Mouse (Mus musculus) limb, embryonic 14.5 days (tissue): ENCODE measurements around the gene Aplp1. TPM values are rescaled to one million over a fixed set of nuclear protein-coding genes. Genes with fewer than 3 reads are reported as not detected.

Source experiments
- ATAC-seq: fragments of 200-750 bp; cut with Nextera tagmentation; 2 replicates; pipeline ENCODE4 v1.8.0; 2017; ENCODE audit warnings: low read depth, moderate number of reproducible peaks, moderate TSS enrichment; ENCODE audit not compliant: low FRiP score
- DNase-seq: peaks from one replicate; pipeline ENCODE4 v3.0.0-alpha.2; 2015; ENCODE audit warnings: low spot score
- H3K27ac ChIP-seq: fragments of 300-500 bp; sonication (generic); replicated peaks from 2 replicates; pipeline ENCODE4 v1.5.1; 2014; ENCODE audit warnings: low read depth, mild to moderate bottlenecking, low read length, moderate library complexity, mixed read lengths
- H3K27me3 ChIP-seq: fragments of 300-500 bp; sonication (generic); 2 replicates; pipeline ENCODE4 v1.6.1; 2014; ENCODE audit warnings: low read length, mixed read lengths; ENCODE audit not compliant: control insufficient read depth, insufficient read depth
- H3K36me3 ChIP-seq: fragments of 300-500 bp; sonication (generic); 2 replicates; pipeline ENCODE4 v1.6.1; 2014; ENCODE audit warnings: mild to moderate bottlenecking, low read length, moderate library complexity, mixed read lengths; ENCODE audit not compliant: control insufficient read depth, insufficient read depth
- H3K4me1 ChIP-seq: fragments of 300-500 bp; sonication (generic); 2 replicates; pipeline ENCODE4 v1.6.1; 2014; ENCODE audit warnings: antibody characterized with exemption, low read length, mixed read lengths; ENCODE audit not compliant: control insufficient read depth, insufficient read depth
- H3K4me2 ChIP-seq: fragments of 300-500 bp; sonication (generic); replicated peaks from 2 replicates; pipeline ENCODE4 v1.6.1; 2014; ENCODE audit warnings: low read depth, mild to moderate bottlenecking, low read length, moderate library complexity; ENCODE audit not compliant: severe bottlenecking
- H3K4me3 ChIP-seq: fragments of 300-500 bp; sonication (generic); replicated peaks from 2 replicates; pipeline ENCODE4 v1.5.1; 2014; ENCODE audit warnings: low read length
- H3K9ac ChIP-seq: fragments of 300-500 bp; sonication (generic); 2 replicates; pipeline ENCODE4 v1.6.1; 2014; ENCODE audit warnings: mild to moderate bottlenecking, low read depth, low read length, moderate library complexity; ENCODE audit not compliant: severe bottlenecking
- H3K9me3 ChIP-seq: fragments of 300-500 bp; sonication (generic); 2 replicates; pipeline ENCODE4 v1.6.1; 2016; ENCODE audit warnings: low read length; ENCODE audit not compliant: control insufficient read depth
- POLR2A ChIP-seq: fragments of 200-500 bp; IDR thresholded peaks from 2 replicates; pipeline ENCODE4 v1.8.0; 2012; ENCODE audit warnings: inconsistent platforms, mild to moderate bottlenecking, moderate library complexity, borderline replicate concordance; ENCODE audit not compliant: insufficient read depth, insufficient read length; ENCODE audit errors: extremely low read depth
- WGBS: fragments of 180-500 bp; shearing (Covaris S2); extraction: QIAGEN DNeasy Blood & Tissue Kit; methylation state at CpG from one replicate; pipeline ENCODE4 v1.1.7; 2014; 5-methylcytosine and 5-hydroxymethylcytosine counted together
- polyA plus RNA-seq, 2 experiments: library from polyadenylated mRNA; depleted of rRNA in 1 of 2; stranded (reverse) in 1 of 2; unstranded in 1 of 2; fragments of >200 nt; fragmentation: Nextera tagmentation in 1 of 2; extraction: Ambion mirVana in 1 of 2; gene quantifications; 2 replicates each; pipeline versions ENCODE4 v1.2.1 to v1.2.3; 2012 to 2014

The Aplp1 gene
- polyA plus RNA-seq, 2 experiments, result 31.4 to 41.9 TPM

DNA sequence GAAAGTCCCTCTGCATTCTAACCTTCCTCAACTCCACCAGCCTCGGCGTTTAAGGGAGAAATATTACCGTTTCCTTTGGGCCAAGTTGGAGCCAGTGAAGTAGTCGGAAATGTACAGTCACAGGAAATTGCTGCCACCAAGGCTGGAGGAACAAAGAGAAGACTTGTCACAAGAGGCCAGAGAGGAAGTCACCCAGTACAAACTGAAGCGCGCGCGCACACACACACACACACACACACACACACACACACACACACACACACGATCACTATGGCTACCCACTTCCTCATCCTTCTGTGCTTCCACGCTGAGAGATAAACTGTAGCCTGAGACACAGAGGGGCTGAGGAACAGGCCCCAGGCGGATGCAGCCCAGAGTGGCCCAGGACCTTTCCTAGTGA lies 51.0 kb downstream of the Aplp1 start:
- Histone ChIP-seq H3K36me3 (no peaks in the 10 kb centered on the region), H3K9me3 (no peaks in the 10 kb centered on the region), H3K9ac (no peak overlapping the region), H3K4me3 (no peak overlapping the region), H3K27me3 (no peaks in the 10 kb centered on the region), H3K27ac (no peak overlapping the region), H3K4me2 (no peak overlapping the region), H3K4me1 (no peaks in the 10 kb centered on the region)
- TF ChIP-seq POLR2A, result no peak
- ATAC-seq (0 out of 2 replicates have a peak, but pooled peaks have one; percentile 37), DNase-seq (peak; percentile 4)
- WGBS, result 60% methylated on average over 11 of the region's 11 CpGs

GRCm38 (mm10) chr7:30393631-30394030 lies 51.7 kb downstream of the Aplp1 start:
- no peaks in the 10 kb centered on the region for H3K9me3 ChIP-seq
- TF ChIP-seq POLR2A, result no peak
- 80% methylated on average over 4 of the region's 4 CpGs for WGBS
- no peak for ATAC-seq
- H3K4me2 ChIP-seq, result no peak overlapping the region
- H3K27me3 ChIP-seq, result no peaks in the 10 kb centered on the region
- no peak for DNase-seq
- no peak overlapping the region for H3K9ac ChIP-seq
- H3K4me1 ChIP-seq, result no peaks in the 10 kb centered on the region
- H3K4me3 ChIP-seq, result no peak overlapping the region
- H3K27ac ChIP-seq, result no peak overlapping the region
- H3K36me3 ChIP-seq, result no peaks in the 10 kb centered on the region

DNA sequence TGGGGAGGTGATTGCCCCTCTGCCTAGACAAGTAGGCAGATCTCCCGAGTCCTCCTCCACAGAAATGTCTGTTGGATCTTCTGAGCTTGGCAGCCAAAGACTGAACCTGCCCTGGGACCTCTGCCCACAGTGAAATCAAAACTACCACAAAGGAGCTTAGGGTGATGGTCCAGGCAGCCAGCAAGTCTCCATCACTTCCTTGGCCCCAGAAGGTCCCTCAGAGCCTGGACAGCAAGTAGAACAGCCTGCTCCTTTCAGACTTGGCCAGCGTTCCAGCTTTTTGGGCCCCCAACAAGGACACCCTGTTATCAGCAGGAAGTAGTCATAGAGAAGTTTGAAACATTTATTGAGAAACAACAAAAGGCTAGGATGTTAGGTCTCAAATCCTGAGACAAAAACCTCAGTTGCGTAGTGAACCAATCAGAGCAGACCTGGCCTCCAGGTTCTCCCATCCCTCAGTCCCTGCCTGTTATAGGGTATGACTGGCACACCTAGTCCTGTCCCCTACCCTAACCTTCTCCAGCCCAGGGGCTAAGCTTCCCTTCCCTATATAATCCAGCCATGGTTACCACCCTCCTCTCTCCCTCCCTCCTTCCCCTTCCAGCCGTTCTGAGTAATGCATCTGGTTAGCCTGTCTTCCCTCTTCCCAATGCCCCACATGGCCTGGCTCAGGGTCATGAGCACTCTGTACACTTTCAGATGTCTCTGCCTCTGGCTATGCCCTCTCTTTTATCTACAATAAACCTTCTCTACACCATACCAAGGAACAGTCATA lies 52.4 kb downstream of the Aplp1 start:
- WGBS, result 71% methylated on average over 4 of the region's 4 CpGs
- TF ChIP-seq POLR2A, result no peak

More for the DNA sequence above, 52.4 kb downstream of the Aplp1 start:
- Histone ChIP-seq H3K4me3 (no peak overlapping the region), H3K27me3 (no peaks in the 10 kb centered on the region), H3K27ac (no peak overlapping the region), H3K4me2 (no peak overlapping the region), H3K9ac (no peak overlapping the region), H3K4me1 (no peaks in the 10 kb centered on the region), H3K36me3 (no peaks in the 10 kb centered on the region), H3K9me3 (no peaks in the 10 kb centered on the region)
- ATAC-seq (no peak), DNase-seq (no peak)

Other genes with a start within 250 kb of the Aplp1 start
Only the 30 nearest of the 34 such genes appear.
- 78.9 and 90.3 TPM in 2 replicates for gene Tbcb, start 213.3 kb downstream of the Aplp1 start, polyA plus RNA-seq (2012; rRNA removed)
- gene Tbcb, start 213.3 kb downstream of the Aplp1 start, polyA plus RNA-seq (2014; fragmentation: Nextera tagmentation; extraction: Ambion mirVana), result 168 and 185 TPM in 2 replicates
- 0.24 and 0.42 TPM in 2 replicates for gene Ovol3, start 209.8 kb downstream of the Aplp1 start, polyA plus RNA-seq (2012; rRNA removed)
- 0.29 and 0.72 TPM in 2 replicates for gene Ovol3, start 209.8 kb downstream of the Aplp1 start, polyA plus RNA-seq (2014; fragmentation: Nextera tagmentation; extraction: Ambion mirVana)
- 0.10 and 0.23 TPM in 2 replicates for gene Thap8, start 165.4 kb downstream of the Aplp1 start, polyA plus RNA-seq (2012; rRNA removed)
- gene Thap8, start 165.4 kb downstream of the Aplp1 start, polyA plus RNA-seq (2014; fragmentation: Nextera tagmentation; extraction: Ambion mirVana), result 0.15 TPM in 1 of 2 replicates, not detected in the other
- gene Wdr62, start 165.1 kb downstream of the Aplp1 start, polyA plus RNA-seq (2012; rRNA removed), result 22.9 and 26.4 TPM in 2 replicates
- 7.8 and 8.8 TPM in 2 replicates for gene Wdr62, start 165.1 kb downstream of the Aplp1 start, polyA plus RNA-seq (2014; fragmentation: Nextera tagmentation; extraction: Ambion mirVana)
- gene Clip3, start 153.8 kb downstream of the Aplp1 start, polyA plus RNA-seq (2012; rRNA removed), result 106 and 122 TPM in 2 replicates
- 55.1 and 56.7 TPM in 2 replicates for gene Clip3, start 153.8 kb downstream of the Aplp1 start, polyA plus RNA-seq (2014; fragmentation: Nextera tagmentation; extraction: Ambion mirVana)
- gene Alkbh6, start 136.8 kb downstream of the Aplp1 start, polyA plus RNA-seq (2012; rRNA removed), result 124 and 169 TPM in 2 replicates
- gene Alkbh6, start 136.8 kb downstream of the Aplp1 start, polyA plus RNA-seq (2014; fragmentation: Nextera tagmentation; extraction: Ambion mirVana), result 79.7 and 86.6 TPM in 2 replicates
- 141 and 209 TPM in 2 replicates for gene Syne4, start 130.7 kb downstream of the Aplp1 start, polyA plus RNA-seq (2012; rRNA removed)
- gene Syne4, start 130.7 kb downstream of the Aplp1 start, polyA plus RNA-seq (2014; fragmentation: Nextera tagmentation; extraction: Ambion mirVana), result 40.3 and 56.2 TPM in 2 replicates
- gene E130208F15Rik, start 123.8 kb downstream of the Aplp1 start, polyA plus RNA-seq (2012; rRNA removed), result 0.98 and 1.1 TPM in 2 replicates
- not detected in 2 replicates for gene E130208F15Rik, start 123.8 kb downstream of the Aplp1 start, polyA plus RNA-seq (2014; fragmentation: Nextera tagmentation; extraction: Ambion mirVana)
- 18.6 and 19.2 TPM in 2 replicates for gene Sdhaf1, start 121.6 kb downstream of the Aplp1 start, polyA plus RNA-seq (2012; rRNA removed)
- gene Sdhaf1, start 121.6 kb downstream of the Aplp1 start, polyA plus RNA-seq (2014; fragmentation: Nextera tagmentation; extraction: Ambion mirVana), result 19.7 and 20.7 TPM in 2 replicates
- 11.5 and 17.7 TPM in 2 replicates for gene Lrfn3, start 82.8 kb downstream of the Aplp1 start, polyA plus RNA-seq (2012; rRNA removed)
- 6.3 and 6.9 TPM in 2 replicates for gene Lrfn3, start 82.8 kb downstream of the Aplp1 start, polyA plus RNA-seq (2014; fragmentation: Nextera tagmentation; extraction: Ambion mirVana)
- gene Tyrobp, start 31.8 kb downstream of the Aplp1 start, polyA plus RNA-seq (2012; rRNA removed), result 54.2 and 79.2 TPM in 2 replicates
- 69.8 and 84.7 TPM in 2 replicates for gene Tyrobp, start 31.8 kb downstream of the Aplp1 start, polyA plus RNA-seq (2014; fragmentation: Nextera tagmentation; extraction: Ambion mirVana)
- 1.9 and 2.2 TPM in 2 replicates for gene Hcst, start 25.7 kb downstream of the Aplp1 start, polyA plus RNA-seq (2012; rRNA removed)
- gene Hcst, start 25.7 kb downstream of the Aplp1 start, polyA plus RNA-seq (2014; fragmentation: Nextera tagmentation; extraction: Ambion mirVana), result 0.70 and 3.0 TPM in 2 replicates
- 3.0 and 3.5 TPM in 2 replicates for gene Nfkbid, start 23.8 kb downstream of the Aplp1 start, polyA plus RNA-seq (2012; rRNA removed)
- 1.7 and 2.2 TPM in 2 replicates for gene Nfkbid, start 23.8 kb downstream of the Aplp1 start, polyA plus RNA-seq (2014; fragmentation: Nextera tagmentation; extraction: Ambion mirVana)
- 0.06 and 0.13 TPM in 2 replicates for gene Kirrel2, start 12.2 kb upstream of the Aplp1 start, polyA plus RNA-seq (2012; rRNA removed)
- 0.07 TPM in 1 of 2 replicates, not detected in the other for gene Kirrel2, start 12.2 kb upstream of the Aplp1 start, polyA plus RNA-seq (2014; fragmentation: Nextera tagmentation; extraction: Ambion mirVana)
- gene Nphs1, start 12.8 kb upstream of the Aplp1 start, polyA plus RNA-seq (2012; rRNA removed), result 0.03 and 0.06 TPM in 2 replicates
- 0.14 and 0.23 TPM in 2 replicates for gene Nphs1, start 12.8 kb upstream of the Aplp1 start, polyA plus RNA-seq (2014; fragmentation: Nextera tagmentation; extraction: Ambion mirVana)
- gene Prodh2, start 48.1 kb upstream of the Aplp1 start, polyA plus RNA-seq (2012; rRNA removed), result 0.04 and 0.11 TPM in 2 replicates
- not detected in 2 replicates for gene Prodh2, start 48.1 kb upstream of the Aplp1 start, polyA plus RNA-seq (2014; fragmentation: Nextera tagmentation; extraction: Ambion mirVana)
- gene Arhgap33, start 89.5 kb upstream of the Aplp1 start, polyA plus RNA-seq (2012; rRNA removed), result 66.1 and 91.7 TPM in 2 replicates
- 9.7 and 14.2 TPM in 2 replicates for gene Arhgap33, start 89.5 kb upstream of the Aplp1 start, polyA plus RNA-seq (2014; fragmentation: Nextera tagmentation; extraction: Ambion mirVana)
- gene Hspb6, start 106.6 kb upstream of the Aplp1 start, polyA plus RNA-seq (2012; rRNA removed), result 15.4 and 18.6 TPM in 2 replicates
- gene Hspb6, start 106.6 kb upstream of the Aplp1 start, polyA plus RNA-seq (2014; fragmentation: Nextera tagmentation; extraction: Ambion mirVana), result 15.7 and 16.8 TPM in 2 replicates
- gene Proser3, start 106.8 kb upstream of the Aplp1 start, polyA plus RNA-seq (2012; rRNA removed), result 31.8 and 47.3 TPM in 2 replicates
- gene Proser3, start 106.8 kb upstream of the Aplp1 start, polyA plus RNA-seq (2014; fragmentation: Nextera tagmentation; extraction: Ambion mirVana), result 9.4 and 10.8 TPM in 2 replicates
- 35.8 and 38.7 TPM in 2 replicates for gene Lin37, start 114.3 kb upstream of the Aplp1 start, polyA plus RNA-seq (2012; rRNA removed)
- gene Lin37, start 114.3 kb upstream of the Aplp1 start, polyA plus RNA-seq (2014; fragmentation: Nextera tagmentation; extraction: Ambion mirVana), result 38.5 and 45.8 TPM in 2 replicates
- gene U2af1l4, start 117.8 kb upstream of the Aplp1 start, polyA plus RNA-seq (2012; rRNA removed), result 71.8 and 75.8 TPM in 2 replicates
- 95.6 and 99.2 TPM in 2 replicates for gene U2af1l4, start 117.8 kb upstream of the Aplp1 start, polyA plus RNA-seq (2014; fragmentation: Nextera tagmentation; extraction: Ambion mirVana)
- gene Gm49396, start 117.8 kb upstream of the Aplp1 start, polyA plus RNA-seq (2012; rRNA removed), result 7.3 and 8.9 TPM in 2 replicates
- gene Gm49396, start 117.8 kb upstream of the Aplp1 start, polyA plus RNA-seq (2014; fragmentation: Nextera tagmentation; extraction: Ambion mirVana), result 5.0 and 7.4 TPM in 2 replicates
- 141 and 161 TPM in 2 replicates for gene Psenen, start 118.1 kb upstream of the Aplp1 start, polyA plus RNA-seq (2012; rRNA removed)
- 136 and 137 TPM in 2 replicates for gene Psenen, start 118.1 kb upstream of the Aplp1 start, polyA plus RNA-seq (2014; fragmentation: Nextera tagmentation; extraction: Ambion mirVana)
- 5.2 and 6.0 TPM in 2 replicates for gene Igflr1, start 119.9 kb upstream of the Aplp1 start, polyA plus RNA-seq (2012; rRNA removed)
- 1.7 and 4.9 TPM in 2 replicates for gene Igflr1, start 119.9 kb upstream of the Aplp1 start, polyA plus RNA-seq (2014; fragmentation: Nextera tagmentation; extraction: Ambion mirVana)
- 62.0 and 73.8 TPM in 2 replicates for gene Kmt2b, start 143.2 kb upstream of the Aplp1 start, polyA plus RNA-seq (2012; rRNA removed)
- gene Kmt2b, start 143.2 kb upstream of the Aplp1 start, polyA plus RNA-seq (2014; fragmentation: Nextera tagmentation; extraction: Ambion mirVana), result 13.1 and 15.4 TPM in 2 replicates
- 0.51 and 0.55 TPM in 2 replicates for gene Zbtb32, start 153.4 kb upstream of the Aplp1 start, polyA plus RNA-seq (2012; rRNA removed)
- 0.62 and 0.67 TPM in 2 replicates for gene Zbtb32, start 153.4 kb upstream of the Aplp1 start, polyA plus RNA-seq (2014; fragmentation: Nextera tagmentation; extraction: Ambion mirVana)
- 4.7 and 5.7 TPM in 2 replicates for gene Upk1a, start 167.3 kb upstream of the Aplp1 start, polyA plus RNA-seq (2012; rRNA removed)
- gene Upk1a, start 167.3 kb upstream of the Aplp1 start, polyA plus RNA-seq (2014; fragmentation: Nextera tagmentation; extraction: Ambion mirVana), result 1.2 and 1.7 TPM in 2 replicates
- 607 and 677 TPM in 2 replicates for gene Cox6b1, start 180.6 kb upstream of the Aplp1 start, polyA plus RNA-seq (2012; rRNA removed)
- gene Cox6b1, start 180.6 kb upstream of the Aplp1 start, polyA plus RNA-seq (2014; fragmentation: Nextera tagmentation; extraction: Ambion mirVana), result 799 and 875 TPM in 2 replicates
- 0.17 TPM in 1 of 2 replicates, not detected in the other for gene Etv2, start 190.3 kb upstream of the Aplp1 start, polyA plus RNA-seq (2012; rRNA removed)
- 0.19 TPM in 1 of 2 replicates, not detected in the other for gene Etv2, start 190.3 kb upstream of the Aplp1 start, polyA plus RNA-seq (2014; fragmentation: Nextera tagmentation; extraction: Ambion mirVana)
- 68.1 and 87.7 TPM in 2 replicates for gene Rbm42, start 204.8 kb upstream of the Aplp1 start, polyA plus RNA-seq (2012; rRNA removed)
- gene Rbm42, start 204.8 kb upstream of the Aplp1 start, polyA plus RNA-seq (2014; fragmentation: Nextera tagmentation; extraction: Ambion mirVana), result 107 and 113 TPM in 2 replicates